Mouse (Mus musculus) testis, postnatal 10 days (tissue): ENCODE measurements at regions not wholly inside any gene's neighbourhood (a gene's known extent, or its start where the extent isn't known, plus 50 kb on each side); places are given as distances from the start of the nearest gene placed in this dataset.
A peak's percentile ranks its signal among the peaks of the same experiment; 100 is the strongest.
"Not testable (repeated sequence)": the region's sequence is repeated elsewhere in the genome, so short reads cannot be mapped to it uniquely, and the experiment has no call there.

Source experiments
- DNase-seq: peaks from one replicate; pipeline ENCODE4 v3.0.0; 2021; ENCODE audit warnings: low spot score

DNA sequence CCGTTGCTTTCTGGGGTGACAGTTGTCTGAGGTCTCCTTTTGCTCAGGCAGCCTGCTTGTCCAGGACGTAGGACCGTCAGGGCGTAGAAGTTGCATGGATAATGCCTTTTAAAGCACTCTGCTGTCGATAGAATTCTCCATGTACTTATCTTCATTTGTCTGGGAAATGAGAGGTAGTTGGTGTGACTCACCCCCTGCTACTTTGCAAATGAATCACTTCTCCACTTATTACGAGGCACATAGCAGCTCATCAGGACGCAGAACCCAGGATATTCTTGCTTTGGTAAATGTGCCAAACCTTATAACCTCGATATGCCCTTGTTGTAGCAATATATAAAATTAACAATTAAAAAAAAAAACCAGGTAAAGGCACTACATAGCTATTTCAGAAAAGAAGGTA is 159.7 kb upstream of the Smlr1 start:
- no peak for DNase-seq

DNA sequence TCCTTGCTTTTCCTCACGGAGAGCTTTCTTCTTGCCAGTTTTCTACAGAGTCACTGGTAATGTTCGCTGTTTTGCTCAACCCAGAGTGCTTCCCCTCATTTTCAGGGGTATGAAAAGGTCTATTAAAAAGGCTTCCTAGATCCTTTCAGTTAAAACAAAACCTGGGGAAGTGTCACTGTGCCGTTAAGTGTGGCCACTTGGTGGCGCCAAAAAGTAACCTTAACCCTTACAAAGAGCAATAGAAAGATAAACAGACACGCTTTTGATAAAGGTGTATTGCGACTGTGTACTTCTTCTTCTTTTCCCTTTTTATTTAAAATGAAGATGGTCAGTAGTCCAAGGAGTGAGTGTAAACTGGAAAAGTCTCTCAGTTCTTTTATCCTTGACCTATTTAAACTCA is 145.2 kb upstream of the Smlr1 start:
- DNase-seq = peak; percentile 75

GRCm38 (mm10) chr10:25677889-25678288 is 141.8 kb upstream of the Smlr1 start:
- no peak for DNase-seq

GRCm38 (mm10) chr10:25675368-25675767 is 139.3 kb upstream of the Smlr1 start:
- no peak for DNase-seq

- DNase-seq = no peak
These were observed 134.0 kb upstream of the Smlr1 start for GRCm38 (mm10) chr10:25670061-25670460.

GRCm38 (mm10) chr10:25652742-25653563 is 116.9 kb upstream of the Smlr1 start:
- no peak for DNase-seq

- no peak for DNase-seq
These were observed 111.7 kb upstream of the Smlr1 start for GRCm38 (mm10) chr10:25647740-25648139.

- no peak for DNase-seq
These were observed 107.5 kb upstream of the Smlr1 start for GRCm38 (mm10) chr10:25643518-25643993.

DNA sequence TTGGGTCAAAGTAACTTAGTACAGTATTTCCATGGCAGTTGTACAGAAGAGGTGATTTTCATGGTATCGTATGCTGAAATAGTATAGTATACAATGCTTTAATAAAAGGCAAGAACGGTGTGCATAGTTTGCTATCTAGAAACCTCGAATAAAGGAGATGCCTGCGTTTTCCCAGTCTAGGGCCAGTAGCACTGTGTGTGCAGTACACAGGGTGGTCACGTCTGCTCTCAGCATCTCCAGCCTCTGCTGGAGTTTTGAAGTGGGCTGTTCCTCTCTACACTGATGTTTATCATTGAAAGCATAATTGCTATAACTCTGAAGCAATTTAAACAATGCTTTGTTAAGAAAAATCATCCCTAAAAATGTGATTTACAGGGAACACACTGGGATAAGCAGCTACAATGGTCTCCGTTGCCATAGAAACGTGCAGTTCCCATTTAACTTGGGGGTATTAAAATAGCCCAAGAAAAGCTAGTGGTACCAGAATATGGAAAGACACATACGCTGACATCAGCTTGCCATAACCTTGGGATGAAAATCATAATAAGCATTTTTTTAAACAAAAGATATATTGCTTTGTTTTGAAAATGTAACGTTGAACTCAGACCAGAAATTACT is 106.1 kb upstream of the Smlr1 start:
- no peak for DNase-seq

GRCm38 (mm10) chr10:25633058-25633614 is 97.1 kb upstream of the Smlr1 start:
- DNase-seq = no peak

DNA sequence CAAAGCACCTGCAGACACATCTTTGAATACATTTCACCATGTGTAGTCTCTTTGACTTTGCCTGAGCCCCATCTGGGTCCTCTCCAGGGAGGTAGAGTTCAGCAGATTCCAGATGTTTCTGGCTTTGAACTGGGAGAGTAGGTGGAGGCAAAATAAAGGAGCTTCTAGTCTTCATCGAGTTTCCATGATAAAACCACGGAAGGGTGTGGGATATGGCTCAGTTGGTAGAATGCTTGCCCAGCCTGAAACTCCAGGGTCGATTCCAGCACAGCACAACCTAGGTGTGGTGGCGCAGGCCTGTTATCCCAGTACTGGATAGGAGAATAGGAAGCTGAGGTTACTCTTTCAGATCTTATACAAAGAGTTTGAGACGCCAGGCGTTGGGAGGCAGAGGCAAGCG is 96.2 kb upstream of the Smlr1 start:
- DNase-seq = no peak

DNA sequence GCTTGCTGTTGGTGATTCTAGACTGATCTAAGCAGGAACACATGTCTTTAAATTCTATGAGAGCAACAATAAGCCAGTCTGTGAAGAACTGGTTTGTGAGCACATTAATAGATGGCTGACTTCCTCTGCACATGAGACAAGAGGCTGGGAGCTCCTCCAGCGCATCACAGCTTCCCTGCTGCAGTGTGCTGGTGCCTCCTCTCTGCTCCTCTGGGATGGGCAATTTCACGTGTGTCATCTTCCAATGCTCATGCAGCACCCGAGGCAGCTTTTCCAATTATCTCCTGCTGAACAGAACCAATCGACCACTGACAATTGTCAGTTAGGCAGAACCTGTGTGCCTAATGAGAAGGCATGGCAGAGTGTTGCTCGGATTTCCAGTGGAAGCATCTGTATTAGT is 86.5 kb upstream of the Smlr1 start:
- no peak for DNase-seq

DNA sequence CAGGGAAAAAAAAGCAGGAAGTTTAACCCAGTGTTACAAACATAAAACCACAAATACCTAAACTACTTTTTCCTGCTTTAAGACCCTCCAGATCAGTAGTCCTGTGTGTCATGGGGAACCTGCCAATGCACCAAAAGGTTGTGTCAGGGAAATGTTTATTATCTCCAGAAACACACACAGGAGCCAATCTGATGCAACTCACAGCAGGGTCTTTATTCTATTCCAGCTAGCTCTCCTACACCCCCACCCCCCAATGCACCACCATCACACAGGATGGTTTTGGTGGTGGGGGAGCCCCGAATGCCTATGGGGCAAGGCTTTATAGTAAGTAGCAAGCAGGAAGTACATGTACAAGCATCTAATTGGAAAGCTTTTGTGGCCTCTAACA is 85.7 kb upstream of the Smlr1 start:
- DNase-seq = not testable (repeated sequence)

- no peak for DNase-seq
These were observed 85.1 kb upstream of the Smlr1 start for GRCm38 (mm10) chr10:25620939-25621746.

- DNase-seq = no peak
These were observed 83.6 kb upstream of the Smlr1 start for GRCm38 (mm10) chr10:25619702-25620101.

DNA sequence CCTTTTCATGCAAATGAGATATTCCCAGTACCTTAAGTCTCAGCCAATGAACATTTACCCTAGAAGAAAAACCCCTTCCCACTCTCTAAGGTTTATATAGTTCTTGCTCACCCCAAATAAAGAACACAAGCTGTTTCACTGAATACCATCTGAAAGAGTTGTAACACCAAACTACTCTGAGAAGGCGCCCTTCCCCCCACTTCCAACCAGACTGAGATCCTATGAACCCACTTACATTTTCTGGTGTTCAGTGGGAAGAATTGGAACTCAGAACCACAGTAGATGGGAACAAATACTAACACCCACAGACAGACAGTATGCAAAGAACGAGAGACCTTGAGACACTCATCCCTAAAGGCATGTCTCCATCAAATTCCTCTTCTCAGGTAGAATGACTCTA is 65.4 kb upstream of the Smlr1 start:
- DNase-seq = no peak

GRCm38 (mm10) chr10:25589316-25589645 is 53.2 kb upstream of the Smlr1 start:
- no peak for DNase-seq

- no peak for DNase-seq
These were observed 52.7 kb upstream of the Smlr1 start for GRCm38 (mm10) chr10:25588611-25589315.
